Mouse (Mus musculus) midbrain, embryonic 11.5 days (tissue): ENCODE results near the gene Celf6. TPM values are rescaled to one million over a fixed set of nuclear protein-coding genes. Genes with fewer than 3 reads are reported as not detected.

Experiments used
- ATAC-seq: fragments of 200-750 bp; cut with Nextera tagmentation; 2 replicates; pipeline ENCODE4 v1.8.0; 2017; ENCODE audit warnings: moderate TSS enrichment, moderate library complexity; ENCODE audit not compliant: low FRiP score
- DNase-seq: peaks from one replicate; pipeline ENCODE4 v3.0.0; 2015; ENCODE audit warnings: low spot score; ENCODE audit errors: missing footprints
- H3K27ac ChIP-seq: fragments of 300-500 bp; sonication (generic); 2 replicates; pipeline ENCODE4 v1.5.1; 2014; ENCODE audit warnings: low read depth, low read length
- H3K27me3 ChIP-seq: fragments of 300-500 bp; sonication (generic); 2 replicates; pipeline ENCODE4 v1.6.1; 2014; ENCODE audit warnings: mild to moderate bottlenecking, low read length, moderate library complexity, mixed read lengths; ENCODE audit not compliant: control insufficient read depth, insufficient read depth
- H3K36me3 ChIP-seq: fragments of 300-500 bp; sonication (generic); 2 replicates; pipeline ENCODE4 v1.6.1; 2014; ENCODE audit warnings: mild to moderate bottlenecking, low read length, moderate library complexity, mixed read lengths; ENCODE audit not compliant: control insufficient read depth, insufficient read depth
- H3K4me1 ChIP-seq: fragments of 300-500 bp; sonication (generic); 2 replicates; pipeline ENCODE4 v1.6.1; 2014; ENCODE audit warnings: low read length; ENCODE audit not compliant: control insufficient read depth, insufficient read depth
- H3K4me2 ChIP-seq: fragments of 300-500 bp; sonication (generic); 2 replicates; pipeline ENCODE4 v1.6.1; 2014; ENCODE audit warnings: mild to moderate bottlenecking, moderate library complexity
- H3K4me3 ChIP-seq: fragments of 300-500 bp; sonication (generic); 2 replicates; pipeline ENCODE4 v1.5.1; 2014; ENCODE audit warnings: low read depth, low read length
- H3K9ac ChIP-seq: fragments of 300-500 bp; sonication (generic); 2 replicates; pipeline ENCODE4 v1.6.1; 2014; ENCODE audit warnings: low read length
- H3K9me3 ChIP-seq: fragments of 300-500 bp; sonication (generic); 2 replicates; pipeline ENCODE4 v1.6.1; 2016; ENCODE audit warnings: low read length; ENCODE audit not compliant: control insufficient read depth
- WGBS: fragments of 180-500 bp; shearing (Covaris S2); extraction: QIAGEN DNeasy Blood & Tissue Kit; methylation state at CpG from one replicate; pipeline ENCODE4 v1.1.7; 2014; 5-methylcytosine and 5-hydroxymethylcytosine counted together
- polyA plus RNA-seq: library from polyadenylated mRNA; unstranded; fragments of >200 nt; fragmentation: Nextera tagmentation; extraction: Ambion mirVana; gene quantifications from 2 replicates; pipeline ENCODE4 v1.2.1, GENCODE M21; 2014

Celf6 gene
- polyA plus RNA-seq, 1 experiment from 2014 or later = 8.5 TPM

GRCm38 (mm10) chr9:59567111-59567510 lies 10.6 kb upstream of the Celf6 start:
- no peak overlapping the region for H3K27ac ChIP-seq
- peak; percentile 90 for DNase-seq
- no peak overlapping the region for H3K9ac ChIP-seq
- ATAC-seq = peak; percentile 57
- no peak overlapping the region for H3K4me2 ChIP-seq
- no peak overlapping the region for H3K4me3 ChIP-seq
- H3K9me3 ChIP-seq = no peaks in the 10 kb centered on the region
- no peaks in the 10 kb centered on the region for H3K27me3 ChIP-seq
- WGBS = 40% methylated on average over 6 of the region's 6 CpGs
- H3K4me1 ChIP-seq = no peaks in the 10 kb centered on the region
- H3K36me3 ChIP-seq = peaks cover 4% of the 10 kb centered on the region; the same call in 1 of the 2 replicates

GRCm38 (mm10) chr9:59571852-59572251 lies 5.9 kb upstream of the Celf6 start:
- no peaks in the 10 kb centered on the region for H3K9me3 ChIP-seq
- WGBS = 75% methylated on average over 2 of the region's 2 CpGs
- peaks cover 9% of the 10 kb centered on the region; the same call in 1 of the 2 replicates for H3K27me3 ChIP-seq
- H3K4me2 ChIP-seq = no peak overlapping the region
- H3K9ac ChIP-seq = no peak overlapping the region
- H3K4me1 ChIP-seq = no peaks in the 10 kb centered on the region
- ATAC-seq (no peak), DNase-seq (no peak)
- no peak overlapping the region for H3K27ac ChIP-seq
- H3K36me3 ChIP-seq = no peaks in the 10 kb centered on the region
- H3K4me3 ChIP-seq = no peak overlapping the region

- 13% methylated on average over 13 of the region's 13 CpGs for WGBS
- DNase-seq (no peak), ATAC-seq (no peak)
- Histone ChIP-seq H3K4me1 (peaks cover 9% of the 10 kb centered on the region; the same call in 1 of the 2 replicates), H3K9me3 (no peaks in the 10 kb centered on the region), H3K9ac (no peak overlapping the region), H3K36me3 (no peaks in the 10 kb centered on the region), H3K4me3 (peak overlapping the region; percentile 35), H3K27ac (no peak overlapping the region), H3K27me3 (peaks cover 15% of the 10 kb centered on the region; the same call in 1 of the 2 replicates), H3K4me2 (peak overlapping the region; percentile 55)
These were observed 316 bp upstream of the Celf6 start for GRCm38 (mm10) chr9:59577401-59577800.

GRCm38 (mm10) chr9:59578505-59578867 lies 769 bp downstream of the Celf6 start:
- DNase-seq (no peak), ATAC-seq (no peak)
- Histone ChIP-seq H3K9me3 (no peaks in the 10 kb centered on the region), H3K4me2 (peak overlapping the region; percentile 55), H3K27me3 (peaks cover 15% of the 10 kb centered on the region; the same call in 1 of the 2 replicates), H3K4me3 (peak overlapping the region; percentile 35), H3K4me1 (peaks cover 9% of the 10 kb centered on the region; the same call in 1 of the 2 replicates), H3K9ac (peak overlapping the region; percentile 9; the same call in 1 of the 2 replicates), H3K36me3 (no peaks in the 10 kb centered on the region), H3K27ac (no peak overlapping the region)
- WGBS = 1% methylated on average over 16 of the region's 20 CpGs

GRCm38 (mm10) chr9:59584871-59585308 lies 7.2 kb downstream of the Celf6 start:
- Histone ChIP-seq H3K27me3 (peaks cover 7% of the 10 kb centered on the region; the same call in 1 of the 2 replicates), H3K4me1 (peaks cover 9% of the 10 kb centered on the region), H3K9me3 (no peaks in the 10 kb centered on the region), H3K27ac (no peak overlapping the region), H3K36me3 (no peaks in the 10 kb centered on the region), H3K4me3 (no peak overlapping the region), H3K9ac (no peak overlapping the region), H3K4me2 (peak overlapping the region; percentile 22; the same call in 1 of the 2 replicates)
- peak; percentile 95 for DNase-seq
- WGBS = 7% methylated on average over 13 of the region's 13 CpGs
- peak; percentile 73 for ATAC-seq

GRCm38 (mm10) chr9:59588252-59588651 lies 10.5 kb downstream of the Celf6 start:
- no peak for ATAC-seq
- H3K4me1 ChIP-seq = peaks cover 9% of the 10 kb centered on the region
- no peak overlapping the region for H3K4me2 ChIP-seq
- no peak for DNase-seq
- WGBS = 56% methylated on average over 5 of the region's 5 CpGs
- no peak overlapping the region for H3K27ac ChIP-seq
- H3K27me3 ChIP-seq = peaks cover 7% of the 10 kb centered on the region; the same call in 1 of the 2 replicates
- no peak overlapping the region for H3K9ac ChIP-seq
- no peak overlapping the region for H3K4me3 ChIP-seq
- H3K36me3 ChIP-seq = no peaks in the 10 kb centered on the region
- H3K9me3 ChIP-seq = no peaks in the 10 kb centered on the region

- peak; percentile 88 for DNase-seq
- Histone ChIP-seq H3K27me3 (peaks cover 7% of the 10 kb centered on the region; the same call in 1 of the 2 replicates), H3K27ac (0 out of 2 replicates have a peak overlapping the region, but pooled peaks have one; percentile 17), H3K9ac (no peak overlapping the region), H3K36me3 (no peaks in the 10 kb centered on the region), H3K4me1 (peaks cover 9% of the 10 kb centered on the region), H3K4me3 (no peak overlapping the region), H3K4me2 (peak overlapping the region; percentile 19), H3K9me3 (no peaks in the 10 kb centered on the region)
- peak; percentile 87; the same call in 1 of the 2 replicates for ATAC-seq
- 25% methylated on average over 12 of the region's 12 CpGs for WGBS
These were observed 11.3 kb downstream of the Celf6 start for GRCm38 (mm10) chr9:59588710-59589671.

GRCm38 (mm10) chr9:59589703-59590439 lies 12.2 kb downstream of the Celf6 start:
- Histone ChIP-seq H3K36me3 (no peaks in the 10 kb centered on the region), H3K9ac (no peak overlapping the region), H3K27me3 (peaks cover 7% of the 10 kb centered on the region; the same call in 1 of the 2 replicates), H3K27ac (no peak overlapping the region), H3K4me2 (no peak overlapping the region), H3K4me1 (peaks cover 9% of the 10 kb centered on the region), H3K4me3 (no peak overlapping the region), H3K9me3 (no peaks in the 10 kb centered on the region)
- 85% methylated on average over 10 of the region's 10 CpGs for WGBS
- DNase-seq = no peak
- ATAC-seq = no peak
